Mouse (Mus musculus) hindbrain, embryonic 16.5 days (tissue): ENCODE data around the gene Spg20. TPM values are rescaled to one million over a fixed set of nuclear protein-coding genes. Genes with fewer than 3 reads are reported as not detected.
A peak's percentile ranks its signal among the peaks of the same experiment; 100 is the strongest.

Experiments used
- ATAC-seq: fragments of 200-750 bp; cut with Nextera tagmentation; 2 replicates; pipeline ENCODE4 v1.8.0; 2017; ENCODE audit warnings: moderate TSS enrichment, moderate library complexity
- H3K27ac ChIP-seq: fragments of 300-500 bp; sonication (generic); 2 replicates; pipeline ENCODE4 v1.5.1; 2014; ENCODE audit warnings: low read depth, mild to moderate bottlenecking, control low read depth, low read length, moderate library complexity
- H3K27me3 ChIP-seq: fragments of 300-500 bp; sonication (generic); replicated peaks from 2 replicates; pipeline ENCODE4 v1.6.1; 2014; ENCODE audit warnings: low read length; ENCODE audit not compliant: control insufficient read depth, insufficient read depth
- H3K36me3 ChIP-seq: fragments of 300-500 bp; sonication (generic); 2 replicates; pipeline ENCODE4 v1.6.1; 2014; ENCODE audit warnings: mild to moderate bottlenecking, low read length, moderate library complexity, mixed read lengths; ENCODE audit not compliant: control insufficient read depth, insufficient read depth
- H3K4me1 ChIP-seq: fragments of 300-500 bp; sonication (generic); 2 replicates; pipeline ENCODE4 v1.6.1; 2014; ENCODE audit warnings: low read depth, low read length; ENCODE audit not compliant: control insufficient read depth, insufficient read depth
- H3K4me2 ChIP-seq: fragments of 300-500 bp; sonication (generic); 2 replicates; pipeline ENCODE4 v1.6.1; 2014; ENCODE audit warnings: mild to moderate bottlenecking, low read length, control low read depth, moderate library complexity
- H3K4me3 ChIP-seq: fragments of 300-500 bp; sonication (generic); 2 replicates; pipeline ENCODE4 v1.5.1; 2014; ENCODE audit warnings: mild to moderate bottlenecking, low read length, control low read depth, moderate library complexity
- H3K9ac ChIP-seq: fragments of 300-500 bp; sonication (generic); 2 replicates; pipeline ENCODE4 v1.6.1; 2014; ENCODE audit warnings: low read depth, mild to moderate bottlenecking, control low read depth, low read length, moderate library complexity
- H3K9me3 ChIP-seq: fragments of 300-500 bp; sonication (generic); 2 replicates; pipeline ENCODE4 v1.6.1; 2014; ENCODE audit warnings: mild to moderate bottlenecking, low read length, moderate library complexity; ENCODE audit not compliant: control insufficient read depth
- WGBS: fragments of 180-500 bp; shearing (Covaris S2); extraction: QIAGEN DNeasy Blood & Tissue Kit; methylation state at CpG from one replicate; pipeline ENCODE4 v1.1.7; 2014; 5-methylcytosine and 5-hydroxymethylcytosine counted together
- polyA plus RNA-seq: library from polyadenylated mRNA; unstranded; fragments of >200 nt; fragmentation: Nextera tagmentation; extraction: Ambion mirVana; gene quantifications from 2 replicates; pipeline ENCODE4 v1.2.1, GENCODE M21; 2015

The Spg20 gene
- polyA plus RNA-seq = 13.1 and 16.2 TPM in 2 replicates

DNA sequence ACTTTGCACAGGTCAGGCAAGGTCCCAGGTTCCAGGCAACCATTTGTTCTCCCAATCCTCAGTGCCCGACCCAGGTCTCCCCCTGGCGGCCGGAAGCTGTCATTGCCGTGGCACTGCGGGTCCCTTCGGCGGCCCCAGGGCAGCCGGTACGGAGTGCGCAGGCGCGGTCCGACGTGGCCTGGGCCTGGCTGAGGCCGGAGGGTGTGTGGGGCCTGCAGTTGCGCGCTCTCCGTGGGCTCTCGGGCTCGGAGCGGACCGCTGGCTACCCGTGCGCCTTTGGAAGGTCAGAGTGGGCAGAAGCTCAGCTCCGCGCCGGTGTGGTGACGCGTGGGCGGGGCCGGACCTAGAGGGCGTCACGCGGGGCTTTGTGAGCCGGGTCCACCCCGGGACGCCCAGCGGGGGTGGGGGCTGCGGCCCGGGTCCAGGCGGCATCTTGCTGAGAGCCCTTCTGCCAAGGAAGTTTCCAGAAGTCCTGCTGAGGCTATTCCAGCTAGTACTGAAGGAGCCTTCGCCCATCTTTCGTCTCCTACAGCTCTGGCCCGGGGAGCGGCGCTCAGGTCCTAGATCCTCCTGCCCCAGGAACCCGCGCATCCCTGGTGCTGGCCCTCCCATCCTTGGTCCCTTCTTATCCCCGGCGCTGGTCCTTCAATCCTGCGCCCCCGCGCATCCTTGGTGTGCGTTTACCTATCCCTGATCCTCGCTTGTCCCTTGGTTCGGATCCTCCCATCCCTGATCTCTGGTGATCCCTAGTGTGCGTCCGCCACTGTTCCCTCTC is at the start of gene Spg20:
TSS of gene Spg20 (plus strand) at position 174 of the 775 bp plus-strand sequence.
- under 1% methylated on average over 54 of the region's 58 CpGs for WGBS
- Histone ChIP-seq H3K9me3 (no peaks in the 10 kb centered on the region), H3K36me3 (peaks cover 2% of the 10 kb centered on the region), H3K4me2 (peak within 1 kb of the TSS; percentile 84), H3K27me3 (no peaks in the 10 kb centered on the region), H3K4me1 (peaks cover 10% of the 10 kb centered on the region), H3K4me3 (peak within 1 kb of the TSS; percentile 93), H3K9ac (peak within 1 kb of the TSS; percentile 98), H3K27ac (peak within 1 kb of the TSS; percentile 89)
- peak; percentile 97 for ATAC-seq

DNA sequence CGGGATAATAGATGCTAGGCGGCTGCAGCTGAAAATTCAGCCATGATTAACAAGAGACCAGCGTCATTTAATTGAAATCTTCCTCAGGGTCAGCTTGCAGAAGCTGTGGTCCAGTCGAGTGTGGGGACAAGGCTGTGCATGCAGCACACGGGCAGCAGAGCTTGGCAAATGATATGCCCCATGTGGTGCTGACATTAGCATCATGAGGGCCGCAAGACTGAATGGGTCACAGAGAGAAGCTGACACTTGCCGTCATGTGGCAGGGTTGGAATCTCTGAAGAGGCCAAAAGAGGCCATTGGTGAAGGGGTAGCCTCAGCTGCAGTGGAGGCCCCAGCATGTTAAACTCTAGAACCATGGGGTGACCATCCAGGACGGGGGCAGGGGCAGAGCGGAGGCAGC is 49.3 kb upstream of the Spg20 start:
- H3K4me2 ChIP-seq = no peak overlapping the region
- no peak overlapping the region for H3K4me3 ChIP-seq
- H3K4me1 ChIP-seq = peaks cover 3% of the 10 kb centered on the region
- 50% methylated on average over 9 of the region's 9 CpGs for WGBS
- no peak overlapping the region for H3K27ac ChIP-seq
- H3K9me3 ChIP-seq = no peaks in the 10 kb centered on the region
- H3K27me3 ChIP-seq = peaks cover 3% of the 10 kb centered on the region; the same call in 1 of the 2 replicates
- no peak overlapping the region for H3K9ac ChIP-seq
- no peaks in the 10 kb centered on the region for H3K36me3 ChIP-seq
- ATAC-seq = 0 out of 2 replicates have a peak, but pooled peaks have one; percentile 44

DNA sequence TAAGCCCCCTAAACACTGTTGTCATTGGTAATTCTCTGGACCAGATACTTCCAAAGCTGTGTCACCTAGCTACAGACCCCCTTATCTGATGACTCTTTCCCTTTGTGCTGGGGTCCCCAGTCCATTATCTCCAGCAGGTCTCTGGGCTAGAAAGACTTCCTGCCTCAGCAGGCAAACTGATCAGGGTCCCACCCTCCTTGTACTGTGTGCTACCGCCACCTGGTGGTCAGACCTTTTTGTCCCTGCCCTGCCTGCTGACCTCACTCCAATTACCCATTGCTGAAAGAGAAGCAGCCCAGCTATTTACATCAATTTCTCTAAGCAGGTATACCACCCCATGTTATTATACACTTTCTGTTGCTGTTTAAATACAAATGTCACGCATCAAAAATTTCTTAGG is 47.5 kb upstream of the Spg20 start:
- ATAC-seq = no peak
- 11% methylated on average over 2 of the region's 2 CpGs for WGBS
- H3K36me3 ChIP-seq = no peaks in the 10 kb centered on the region
- H3K4me1 ChIP-seq = peaks cover 3% of the 10 kb centered on the region
- no peaks in the 10 kb centered on the region for H3K9me3 ChIP-seq
- no peaks in the 10 kb centered on the region for H3K27me3 ChIP-seq
- H3K4me3 ChIP-seq = no peak overlapping the region
- H3K4me2 ChIP-seq = no peak overlapping the region
- no peak overlapping the region for H3K27ac ChIP-seq
- H3K9ac ChIP-seq = no peak overlapping the region

DNA sequence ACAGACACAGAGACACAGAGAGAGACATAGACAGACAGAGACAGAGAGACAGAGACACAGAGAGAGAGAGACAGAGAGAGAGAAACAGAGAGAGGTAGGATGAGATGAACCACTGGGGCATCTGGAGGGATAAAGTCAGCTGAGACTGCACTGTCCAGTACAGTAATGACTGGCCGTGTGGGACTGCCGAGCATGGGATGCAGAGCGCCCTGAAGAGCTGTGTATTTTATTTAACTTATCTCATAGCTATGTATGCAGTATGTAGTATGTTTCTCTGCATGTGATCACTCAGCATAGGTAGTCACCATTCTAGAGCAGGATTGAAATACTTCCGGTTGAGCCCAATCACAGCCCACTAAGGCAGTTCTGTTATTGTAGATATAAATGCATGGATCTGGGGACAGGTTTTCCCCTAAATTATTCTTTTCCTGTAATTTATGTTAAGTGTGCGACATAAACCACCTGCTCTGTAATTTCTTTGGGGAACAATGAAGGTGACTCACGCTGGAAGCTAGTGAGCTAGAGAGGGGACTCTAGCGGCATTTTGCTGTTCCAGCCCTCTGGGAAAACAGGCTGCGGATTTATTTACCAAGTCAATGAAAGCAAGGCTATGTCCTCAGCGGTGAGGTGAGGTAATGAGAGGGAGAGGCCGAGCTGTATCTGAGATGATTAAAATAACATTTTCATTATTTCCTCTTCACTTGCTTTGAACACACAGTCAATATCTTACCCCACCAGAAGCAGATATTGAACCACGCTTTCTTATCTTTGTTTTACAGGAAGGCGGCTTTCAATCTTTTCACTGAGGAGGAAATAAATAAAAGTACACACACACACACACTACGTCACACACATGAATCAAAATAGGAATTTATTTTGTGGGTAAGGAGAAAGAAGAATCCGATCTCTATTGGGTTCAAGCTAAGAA is 45.9 kb upstream of the Spg20 start:
- H3K4me1 ChIP-seq = peaks cover 3% of the 10 kb centered on the region
- no peak overlapping the region; the same call in 1 of the 2 replicates for H3K9ac ChIP-seq
- H3K4me2 ChIP-seq = no peak overlapping the region

DNA sequence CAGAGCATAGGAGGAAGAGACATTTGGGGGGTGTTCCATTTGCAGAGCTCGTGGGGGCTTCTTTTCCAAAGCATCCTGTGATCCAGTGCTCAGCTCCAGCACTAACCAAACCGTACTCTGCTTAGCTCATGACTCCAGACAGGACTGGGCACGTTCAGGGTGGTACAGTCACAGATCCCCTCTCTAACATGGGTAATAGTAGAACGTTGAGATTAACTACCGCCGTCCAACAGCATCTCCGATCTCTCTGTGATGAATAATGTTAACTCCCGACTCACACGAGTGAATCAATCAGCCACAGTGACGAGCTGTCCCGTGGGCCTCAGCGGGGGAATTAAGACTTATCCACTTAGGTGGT is 45.3 kb upstream of the Spg20 start:
- Histone ChIP-seq H3K4me3 (no peak overlapping the region), H3K36me3 (no peaks in the 10 kb centered on the region), H3K27ac (no peak overlapping the region), H3K9ac (no peak overlapping the region; the same call in 1 of the 2 replicates), H3K9me3 (no peaks in the 10 kb centered on the region), H3K4me2 (no peak overlapping the region), H3K27me3 (no peaks in the 10 kb centered on the region), H3K4me1 (peaks cover 3% of the 10 kb centered on the region)
- peak; percentile 56 for ATAC-seq
- 42% methylated on average over 12 of the region's 12 CpGs for WGBS

More for the DNA sequence above, 45.9 kb upstream of the Spg20 start:
- ATAC-seq = peak; percentile 53
- 56% methylated on average over 14 of the region's 14 CpGs for WGBS
- Histone ChIP-seq H3K27ac (peak overlapping the region; percentile 17; the same call in 1 of the 2 replicates), H3K9me3 (no peaks in the 10 kb centered on the region), H3K36me3 (no peaks in the 10 kb centered on the region), H3K4me3 (no peak overlapping the region), H3K27me3 (no peaks in the 10 kb centered on the region)

DNA sequence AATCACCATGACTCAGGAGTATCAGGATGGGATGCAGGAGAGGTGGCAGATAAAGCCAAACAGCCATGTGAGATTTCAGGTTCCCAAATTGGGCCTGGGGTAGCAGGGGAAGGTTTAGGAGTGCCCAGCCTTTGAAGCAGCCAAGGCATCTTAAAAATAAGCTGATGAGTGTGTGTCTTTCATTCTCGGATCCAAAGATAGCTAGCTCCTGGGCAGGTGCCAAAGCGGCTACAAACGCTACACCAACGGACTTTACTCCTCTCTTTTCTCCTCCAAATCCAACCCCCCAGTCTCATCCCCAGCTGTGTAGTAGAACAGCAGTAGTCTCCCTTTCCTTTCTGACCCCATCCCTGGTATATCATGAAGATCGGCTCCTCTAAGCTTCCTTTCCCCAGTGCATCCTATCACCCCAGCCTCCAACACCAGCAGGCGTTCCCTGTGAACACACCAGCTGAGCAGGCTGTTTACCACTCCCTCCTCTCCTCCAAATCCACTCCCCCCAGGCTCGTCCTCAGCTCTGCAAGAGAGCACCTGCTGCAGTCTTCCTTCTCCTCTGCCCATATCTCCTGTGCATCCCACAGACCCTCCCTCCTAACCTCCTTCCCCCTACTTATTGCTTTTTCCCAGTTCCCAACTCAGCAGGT is 44.0 kb upstream of the Spg20 start:
- no peaks in the 10 kb centered on the region for H3K36me3 ChIP-seq
- H3K9ac ChIP-seq = no peak overlapping the region
- no peak overlapping the region for H3K4me2 ChIP-seq
- 36% methylated on average over 7 of the region's 7 CpGs for WGBS
- H3K9me3 ChIP-seq = no peaks in the 10 kb centered on the region
- H3K27me3 ChIP-seq = no peaks in the 10 kb centered on the region
- H3K27ac ChIP-seq = no peak overlapping the region
- ATAC-seq = 0 out of 2 replicates have a peak, but pooled peaks have one; percentile 25
- peaks cover 3% of the 10 kb centered on the region for H3K4me1 ChIP-seq
- no peak overlapping the region for H3K4me3 ChIP-seq

DNA sequence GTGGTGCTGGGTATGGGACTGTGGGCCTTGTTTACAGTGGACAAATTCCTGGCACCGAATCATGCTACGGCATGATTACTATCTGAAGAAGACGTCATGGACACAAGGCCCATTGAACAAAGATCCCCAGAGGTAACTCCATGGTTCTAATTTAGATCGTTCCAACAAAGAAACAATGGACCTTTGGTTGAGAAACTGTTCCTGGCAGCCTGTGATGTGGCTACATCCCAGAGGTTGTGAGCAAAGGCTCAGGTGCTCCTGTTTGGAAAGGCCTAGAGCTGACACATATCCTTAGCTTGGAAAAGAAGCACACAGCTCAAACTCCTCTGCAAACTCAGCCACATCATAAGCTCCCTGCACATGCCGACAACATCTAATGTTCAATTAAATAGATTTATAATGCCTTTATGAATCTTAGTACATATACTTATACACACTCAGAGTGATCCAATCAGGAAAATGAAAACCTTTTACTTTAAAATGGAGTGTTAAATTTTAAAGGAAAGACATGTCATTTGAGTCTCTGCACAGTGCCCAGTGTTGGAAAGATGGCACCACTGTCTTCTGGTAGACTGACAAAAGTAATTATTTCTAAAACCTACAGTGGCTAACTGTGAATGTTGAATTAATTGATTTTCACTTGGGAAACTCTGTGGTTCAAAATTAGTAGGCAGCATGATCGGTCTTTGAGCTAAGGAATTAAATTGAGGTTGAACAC is 37.2 kb upstream of the Spg20 start:
- H3K4me3 ChIP-seq = no peak overlapping the region
- H3K9me3 ChIP-seq = no peaks in the 10 kb centered on the region
- H3K36me3 ChIP-seq = no peaks in the 10 kb centered on the region
- H3K27me3 ChIP-seq = no peaks in the 10 kb centered on the region
- no peak overlapping the region for H3K4me2 ChIP-seq
- H3K4me1 ChIP-seq = no peaks in the 10 kb centered on the region; the same call in 1 of the 2 replicates
- no peak overlapping the region for H3K9ac ChIP-seq
- H3K27ac ChIP-seq = no peak overlapping the region
- 57% methylated on average over 6 of the region's 6 CpGs for WGBS
- ATAC-seq = peak; percentile 14; the same call in 1 of the 2 replicates

DNA sequence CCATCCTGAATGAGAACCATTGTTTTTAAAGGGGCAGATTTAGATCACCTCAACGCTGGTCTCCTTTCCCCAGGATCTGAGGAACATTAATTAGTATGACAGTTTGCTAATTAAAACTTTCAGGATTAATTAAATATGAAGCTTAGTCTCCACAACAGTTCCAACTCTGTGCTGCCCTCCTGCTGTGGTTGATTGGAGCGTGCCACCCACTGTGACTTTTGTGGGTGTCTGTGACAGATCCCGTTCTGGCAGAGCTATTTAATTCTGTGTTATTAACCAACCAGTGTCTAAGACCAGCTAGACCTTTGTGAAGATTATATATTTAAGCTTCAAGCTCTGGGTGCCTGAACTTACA is 36.6 kb upstream of the Spg20 start:
- Histone ChIP-seq H3K36me3 (no peaks in the 10 kb centered on the region), H3K4me1 (no peaks in the 10 kb centered on the region; the same call in 1 of the 2 replicates), H3K9me3 (no peaks in the 10 kb centered on the region), H3K4me3 (no peak overlapping the region), H3K27ac (no peak overlapping the region), H3K9ac (no peak overlapping the region), H3K27me3 (no peaks in the 10 kb centered on the region), H3K4me2 (no peak overlapping the region)
- 31% methylated on average over 3 of the region's 3 CpGs for WGBS
- peak; percentile 76 for ATAC-seq
